Mouse (Mus musculus) lung, postnatal 0 days (tissue): ENCODE data around the gene Lemd2. TPM values are rescaled to one million over a fixed set of nuclear protein-coding genes. Genes with fewer than 3 reads are reported as not detected.
A peak's percentile ranks its signal among the peaks of the same experiment; 100 is the strongest.

ENCODE experiments used
- ATAC-seq: fragments of 200-750 bp; cut with Nextera tagmentation; 2 replicates; pipeline ENCODE4 v1.8.0; 2017; ENCODE audit warnings: moderate library complexity
- DNase-seq: peaks from one replicate; pipeline ENCODE4 v3.0.0-alpha.2; 2016; ENCODE audit warnings: low spot score
- H3K27ac ChIP-seq: fragments of 300-500 bp; sonication (generic); 2 replicates; pipeline ENCODE4 v1.5.1; 2014; ENCODE audit warnings: antibody characterized with exemption, mild to moderate bottlenecking, low read length, mixed read lengths
- H3K27me3 ChIP-seq: fragments of 300-500 bp; sonication (generic); replicated peaks from 2 replicates; pipeline ENCODE4 v1.6.1; 2014; ENCODE audit warnings: low read length, mixed read lengths; ENCODE audit not compliant: insufficient read depth
- H3K36me3 ChIP-seq: fragments of 300-500 bp; sonication (generic); 2 replicates; pipeline ENCODE4 v1.6.1; 2014; ENCODE audit warnings: low read length, mixed read lengths; ENCODE audit not compliant: insufficient read depth
- H3K4me1 ChIP-seq: fragments of 300-500 bp; sonication (generic); 2 replicates; pipeline ENCODE4 v1.6.1; 2014; ENCODE audit warnings: antibody characterized with exemption, low read depth, low read length, mixed read lengths; ENCODE audit not compliant: insufficient read depth
- H3K4me2 ChIP-seq: fragments of 300-500 bp; sonication (generic); replicated peaks from 2 replicates; pipeline ENCODE4 v1.6.1; 2014; ENCODE audit warnings: low read depth, mild to moderate bottlenecking, low read length, moderate library complexity, mixed read lengths
- H3K4me3 ChIP-seq: fragments of 300-500 bp; sonication (generic); 2 replicates; pipeline ENCODE4 v1.5.1; 2014; ENCODE audit warnings: low read depth, low read length
- H3K9ac ChIP-seq: fragments of 300-500 bp; sonication (generic); replicated peaks from 2 replicates; pipeline ENCODE4 v1.6.1; 2014; ENCODE audit warnings: low read depth, mild to moderate bottlenecking
- H3K9me3 ChIP-seq: fragments of 300-500 bp; sonication (generic); 2 replicates; pipeline ENCODE4 v1.6.1; 2016; ENCODE audit warnings: low read length, mixed read lengths
- CTCF ChIP-seq: IDR thresholded peaks from 2 replicates; pipeline ENCODE4 v1.5.1; 2016; ENCODE audit warnings: antibody characterized with exemption, mild to moderate bottlenecking
- EP300 ChIP-seq: IDR thresholded peaks from 2 replicates; pipeline ENCODE4 v1.6.1; 2016; ENCODE audit warnings: antibody characterized with exemption, mild to moderate bottlenecking, control low read depth
- WGBS: fragments of 180-500 bp; shearing (Covaris S2); extraction: QIAGEN DNeasy Blood & Tissue Kit; methylation state at CpG from one replicate; pipeline ENCODE4 v1.1.7; 2014; 5-methylcytosine and 5-hydroxymethylcytosine counted together
- polyA plus RNA-seq: library from polyadenylated mRNA; unstranded; fragments of >200 nt; fragmentation: Nextera tagmentation; extraction: Ambion mirVana; gene quantifications from 2 replicates; pipeline ENCODE4 v1.2.1, GENCODE M21; 2015

Gene Lemd2
- polyA plus RNA-seq, result 13.2 and 13.9 TPM in 2 replicates

DNA sequence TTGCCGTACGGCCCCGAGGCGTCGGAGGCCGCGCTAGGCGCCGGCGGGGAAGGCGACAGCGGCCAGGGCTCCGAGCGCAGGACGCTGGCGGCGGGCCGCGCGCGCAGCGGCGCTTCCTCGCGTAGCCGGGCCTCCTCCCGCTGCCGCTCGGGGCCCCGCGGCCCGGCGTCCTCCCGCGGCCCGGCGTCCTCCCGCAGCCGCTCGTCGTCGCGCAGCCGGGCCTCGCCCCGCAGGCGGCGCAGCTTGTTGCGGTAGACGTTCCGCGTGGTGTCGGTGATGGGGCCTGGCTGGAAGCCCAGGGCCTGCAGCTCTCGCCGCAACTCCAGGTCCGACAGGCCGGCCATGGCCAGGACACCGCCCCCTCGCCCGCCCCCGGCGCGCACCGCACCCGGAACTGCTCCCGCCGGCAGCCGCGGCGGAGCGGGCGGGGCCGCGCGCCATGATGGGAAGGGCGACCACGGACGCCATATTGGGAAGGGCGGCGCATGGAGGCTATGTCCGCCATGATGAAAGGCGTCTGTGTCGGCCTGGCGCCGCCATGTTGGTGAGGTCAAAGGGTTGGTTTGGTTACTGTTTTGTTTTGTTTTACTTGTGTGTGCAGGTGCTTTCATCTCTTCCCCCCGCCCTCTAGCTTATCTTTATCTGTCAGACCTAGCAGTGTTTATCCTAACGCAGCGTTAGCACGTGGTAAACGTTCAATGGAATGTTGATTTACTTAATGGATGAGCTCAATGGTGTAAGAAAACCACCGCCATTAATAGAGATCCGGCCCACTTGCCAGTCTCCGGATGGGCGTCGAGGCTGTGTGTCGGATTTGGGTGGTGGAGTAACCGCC is at the start of gene Lemd2:
TSS of gene Lemd2 (minus strand) at position 395 of the 835 bp plus-strand sequence.
- Histone ChIP-seq H3K4me1 (no peaks in the 10 kb centered on the region), H3K27ac (peak within 1 kb of the TSS; percentile 96), H3K27me3 (no peaks in the 10 kb centered on the region), H3K4me3 (peak within 1 kb of the TSS; percentile 96), H3K4me2 (peak within 1 kb of the TSS; percentile 94), H3K36me3 (no peaks in the 10 kb centered on the region; the same call in 1 of the 2 replicates), H3K9ac (peak within 1 kb of the TSS; percentile 88), H3K9me3 (no peaks in the 10 kb centered on the region)
- WGBS, result 2% methylated on average over 77 of the region's 97 CpGs
- ATAC-seq, result peak; percentile 97
- TF ChIP-seq CTCF (no peak; the same call in 1 of the 2 replicates), EP300 (no peak)
- peak; percentile 97 for DNase-seq

GRCm38 (mm10) chr17:27251150-27251549 is 46.9 kb upstream of the Lemd2 start:
- Histone ChIP-seq H3K4me2 (no peak overlapping the region), H3K27ac (no peak overlapping the region), H3K4me3 (no peak overlapping the region), H3K9ac (no peak overlapping the region), H3K36me3 (no peaks in the 10 kb centered on the region), H3K4me1 (no peaks in the 10 kb centered on the region), H3K27me3 (no peaks in the 10 kb centered on the region), H3K9me3 (no peaks in the 10 kb centered on the region)
- WGBS, result 67% methylated on average over 6 of the region's 6 CpGs
- no peak for ATAC-seq
- TF ChIP-seq CTCF (no peak), EP300 (no peak)
- no peak for DNase-seq

DNA sequence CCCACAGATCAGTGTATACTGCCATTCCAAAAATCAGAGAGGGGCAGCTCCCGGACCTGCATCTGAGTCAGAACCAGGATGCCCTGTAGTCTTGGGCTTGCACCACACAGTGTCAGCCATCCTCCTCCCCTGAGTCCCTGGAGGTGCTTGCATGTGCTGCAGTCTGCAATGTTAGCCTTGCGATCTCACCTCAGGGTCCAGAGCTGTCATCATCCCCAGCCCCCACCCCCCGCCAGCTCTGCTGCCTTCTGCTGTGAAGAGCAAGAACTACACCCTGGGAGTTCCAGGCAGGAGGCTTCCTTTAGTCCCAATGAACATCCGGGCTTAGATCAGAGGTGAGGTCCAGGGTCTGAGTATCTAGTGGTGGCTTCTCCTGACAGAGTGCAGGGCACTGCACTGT is 46.2 kb upstream of the Lemd2 start:
- peak; percentile 50 for TF ChIP-seq CTCF
- no peak for TF ChIP-seq EP300
- no peaks in the 10 kb centered on the region for H3K9me3 ChIP-seq
- no peaks in the 10 kb centered on the region for H3K27me3 ChIP-seq
- H3K4me1 ChIP-seq, result no peaks in the 10 kb centered on the region
- DNase-seq (no peak), ATAC-seq (no peak)
- H3K27ac ChIP-seq, result no peak overlapping the region
- H3K4me2 ChIP-seq, result no peak overlapping the region
- 15% methylated on average over 4 of the region's 4 CpGs for WGBS
- H3K4me3 ChIP-seq, result no peak overlapping the region
- no peaks in the 10 kb centered on the region for H3K36me3 ChIP-seq
- no peak overlapping the region for H3K9ac ChIP-seq

- Histone ChIP-seq H3K9ac (no peak overlapping the region), H3K27ac (no peak overlapping the region), H3K36me3 (no peaks in the 10 kb centered on the region), H3K4me3 (no peak overlapping the region), H3K4me1 (no peaks in the 10 kb centered on the region), H3K27me3 (no peaks in the 10 kb centered on the region), H3K4me2 (no peak overlapping the region), H3K9me3 (no peaks in the 10 kb centered on the region)
- TF ChIP-seq CTCF, result no peak
- no peak for TF ChIP-seq EP300
- ATAC-seq (no peak), DNase-seq (no peak)
- 69% methylated on average over 3 of the region's 3 CpGs for WGBS
These were observed 44.8 kb upstream of the Lemd2 start for GRCm38 (mm10) chr17:27249073-27249472.

DNA sequence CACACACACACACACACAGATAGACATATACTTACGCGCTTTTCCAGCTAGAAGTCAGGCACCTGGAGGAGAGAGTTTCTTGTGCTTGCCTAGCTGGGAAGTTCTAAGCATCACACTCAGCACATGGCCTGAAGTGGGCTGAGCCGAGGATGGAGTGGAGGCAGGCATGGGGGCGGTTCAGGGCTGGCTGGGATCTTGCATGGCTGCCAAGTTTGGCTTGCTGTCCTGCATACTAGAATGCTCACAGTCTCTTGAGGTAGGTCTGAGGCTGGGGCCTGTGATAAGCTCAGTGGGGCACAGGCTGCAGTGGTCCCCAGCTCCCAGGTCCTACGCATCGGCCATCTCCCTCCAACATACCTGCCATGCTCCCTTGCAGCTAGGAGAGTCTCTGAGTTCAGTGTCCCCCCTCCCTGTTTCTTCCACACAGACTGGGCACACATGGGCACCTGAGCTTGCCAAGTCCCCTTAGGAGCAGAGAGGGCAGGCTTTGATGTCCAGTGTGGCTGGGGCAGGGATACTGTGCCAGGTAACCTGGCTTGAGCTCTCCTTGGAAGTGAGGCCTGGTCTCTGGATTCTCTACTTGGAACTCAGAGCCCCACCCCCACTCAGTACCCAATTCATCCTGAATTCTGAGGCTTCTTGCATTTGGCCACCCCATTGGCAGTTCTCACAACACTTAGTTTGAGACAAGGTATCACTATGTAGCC is 43.6 kb upstream of the Lemd2 start:
- TF ChIP-seq CTCF, result no peak
- no peak for TF ChIP-seq EP300
- DNase-seq (no peak), ATAC-seq (no peak)
- Histone ChIP-seq H3K27me3 (no peaks in the 10 kb centered on the region), H3K4me3 (no peak overlapping the region), H3K36me3 (no peaks in the 10 kb centered on the region), H3K4me2 (no peak overlapping the region), H3K9me3 (no peaks in the 10 kb centered on the region), H3K4me1 (no peaks in the 10 kb centered on the region), H3K9ac (no peak overlapping the region), H3K27ac (no peak overlapping the region)
- WGBS, result 72% methylated on average over 5 of the region's 6 CpGs

DNA sequence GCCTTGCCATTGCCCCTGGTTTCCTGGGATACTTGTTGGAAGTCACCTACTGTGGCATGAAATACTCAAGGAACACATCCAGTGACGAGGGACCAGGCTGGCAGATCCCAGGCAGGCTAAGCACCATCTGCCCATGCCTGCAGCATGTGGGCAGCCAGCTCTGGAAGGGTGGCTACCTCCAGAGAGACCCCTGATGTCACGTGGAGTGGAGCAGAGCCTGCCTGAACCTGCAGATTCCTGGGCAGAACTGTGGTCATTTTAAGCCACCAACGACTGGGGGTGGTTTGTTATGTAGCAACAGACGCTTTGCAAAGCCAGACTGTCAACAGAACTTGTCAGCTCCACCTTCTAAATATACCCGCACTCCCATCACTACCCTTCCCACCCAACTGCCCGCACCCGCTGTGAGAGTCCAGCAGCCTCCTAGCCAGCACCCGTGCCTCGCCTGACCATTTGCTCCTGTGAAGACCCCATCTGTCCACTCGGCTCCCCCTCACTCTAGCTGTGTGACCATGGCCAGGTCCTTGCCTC is 41.6 kb upstream of the Lemd2 start:
- DNase-seq, result no peak

More for the DNA sequence above, 41.6 kb upstream of the Lemd2 start:
- no peak for ATAC-seq
- 48% methylated on average over 10 of the region's 10 CpGs for WGBS
- Histone ChIP-seq H3K4me2 (no peak overlapping the region), H3K4me3 (no peak overlapping the region), H3K9ac (no peak overlapping the region), H3K9me3 (no peaks in the 10 kb centered on the region), H3K36me3 (no peaks in the 10 kb centered on the region), H3K4me1 (0 out of 2 replicates have a peak, but pooled peaks cover 3% of the 10 kb centered on the region), H3K27me3 (no peaks in the 10 kb centered on the region), H3K27ac (no peak overlapping the region)
- TF ChIP-seq EP300 (no peak), CTCF (no peak)
